Mouse (Mus musculus): ENCODE measurements around the gene Acly. TPM values are rescaled to one million over a fixed set of nuclear protein-coding genes. Genes with fewer than 3 reads are reported as not detected.

Acly gene
- polyA plus RNA-seq, 1 experiment from 2014 or later, result 93.7 TPM

DNA sequence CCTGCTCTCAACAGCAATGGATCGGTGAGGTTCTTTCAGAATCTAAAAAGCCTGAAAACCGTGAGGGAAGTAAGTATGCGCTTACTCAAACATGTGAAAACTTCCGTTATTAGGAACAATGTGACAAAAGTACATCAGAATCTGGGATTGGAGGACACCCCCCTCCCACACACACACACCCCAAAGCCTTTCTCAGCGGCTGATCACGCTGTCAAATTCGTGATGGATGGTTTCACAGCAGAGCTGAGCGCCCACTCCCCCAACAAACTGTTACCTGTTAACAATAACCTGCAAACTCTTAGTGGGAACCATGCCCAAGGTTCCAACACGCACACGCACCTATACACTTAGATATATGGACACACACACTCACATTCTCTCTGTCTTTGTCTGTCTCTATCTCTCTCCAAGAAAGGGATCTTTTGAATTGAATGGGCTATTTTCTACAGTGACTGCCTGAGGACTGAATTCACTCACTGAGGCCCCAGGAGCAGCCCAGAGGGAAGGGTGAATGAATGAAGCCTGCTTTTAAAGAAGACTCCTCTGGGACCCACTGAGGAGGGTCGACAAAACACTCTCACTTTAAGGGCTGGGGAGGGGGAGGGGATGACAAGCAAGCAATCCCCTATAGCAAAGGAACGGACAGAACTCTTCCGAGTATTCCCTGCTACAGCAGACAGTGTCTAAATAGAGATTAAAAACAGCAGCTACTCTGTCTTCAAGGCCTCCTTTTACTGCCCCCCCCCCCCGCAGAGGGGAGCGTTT is 1.6 kb downstream of the Acly start:
- ATAC-seq (ENCODE audit: insufficient number of reproducible peaks, low FRiP score), result no peak
- Histone ChIP-seq H3K36me3 (peaks cover 33% of the 10 kb centered on the region), H3K27me3 (replicated peaks) (no peaks in the 10 kb centered on the region), H3K4me2 (peak overlapping the region; percentile 98), H3K9me3 (replicated peaks) (no peaks in the 10 kb centered on the region), H3K4me3 (peak overlapping the region; percentile 70), H3K27ac (ENCODE audit: poor library complexity, severe bottlenecking) (no peak overlapping the region), H3K4me1 (replicated peaks) (peaks cover 33% of the 10 kb centered on the region), H3K9ac (peak overlapping the region; percentile 80)
- 30% methylated on average over 15 of the region's 15 CpGs for WGBS

DNA sequence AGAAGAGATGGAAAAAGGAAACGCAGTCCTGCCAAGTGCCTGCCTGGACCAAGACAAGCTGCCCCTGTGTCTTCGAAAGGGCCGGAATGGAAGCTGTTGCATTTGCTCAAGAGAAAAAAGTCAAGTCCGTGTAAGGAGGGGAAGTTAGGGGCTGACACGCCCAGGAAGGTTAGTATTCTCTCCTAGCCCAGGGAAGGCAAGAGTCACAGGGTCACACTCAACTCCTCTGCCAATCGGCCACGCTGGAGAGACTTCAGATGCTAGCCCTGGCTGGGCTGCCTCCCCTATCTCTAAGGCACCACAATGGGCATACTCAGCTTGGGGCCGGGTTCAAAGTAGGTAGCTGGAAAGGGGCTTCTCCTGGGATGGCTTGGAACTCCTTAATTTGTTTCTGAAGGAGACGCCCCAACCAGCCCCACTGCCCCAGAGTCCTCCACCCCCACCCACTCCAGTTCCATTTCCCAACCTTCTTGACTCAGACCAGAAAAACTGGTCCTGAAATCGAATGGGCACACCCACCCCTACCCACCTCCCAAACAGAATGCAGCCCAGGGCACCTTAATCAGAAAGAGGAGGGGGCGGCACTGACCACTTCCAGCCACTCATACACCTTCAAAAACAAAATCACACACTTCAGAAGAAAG is 2.7 kb downstream of the Acly start:
- ATAC-seq (ENCODE audit: insufficient number of reproducible peaks, low FRiP score), result no peak
- no peak overlapping the region for H3K27ac ChIP-seq (ENCODE audit: poor library complexity, severe bottlenecking)
- WGBS, result 60% methylated on average over 11 of the region's 11 CpGs
- H3K4me1 ChIP-seq (replicated peaks), result peaks cover 33% of the 10 kb centered on the region
- no peaks in the 10 kb centered on the region for H3K27me3 ChIP-seq (replicated peaks)
- no peak overlapping the region for H3K4me3 ChIP-seq
- H3K9me3 ChIP-seq (replicated peaks), result no peaks in the 10 kb centered on the region
- H3K4me2 ChIP-seq, result peak overlapping the region; percentile 32
- H3K9ac ChIP-seq, result no peak overlapping the region
- peaks cover 44% of the 10 kb centered on the region for H3K36me3 ChIP-seq

DNA sequence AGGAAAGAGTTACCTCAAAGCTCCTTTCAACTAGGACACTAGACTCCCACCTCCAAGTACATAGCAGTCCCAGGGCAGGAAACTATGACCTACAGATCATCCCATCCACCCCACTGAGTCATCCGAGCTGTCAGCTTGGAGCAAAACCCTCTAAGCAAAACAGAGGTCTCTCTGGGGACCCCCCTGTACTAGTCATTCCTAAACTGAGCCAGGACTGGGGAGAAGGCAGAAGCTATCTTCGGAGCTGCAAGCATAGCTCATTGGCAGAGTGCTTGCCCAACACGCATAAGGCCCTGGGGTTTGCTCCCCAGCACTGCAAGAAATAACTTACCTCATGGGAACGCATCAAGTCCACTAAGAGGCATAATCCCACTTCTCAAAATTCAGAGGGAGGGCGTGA is 3.4 kb downstream of the Acly start:
- Histone ChIP-seq H3K36me3 (peaks cover 52% of the 10 kb centered on the region), H3K4me1 (replicated peaks) (peaks cover 33% of the 10 kb centered on the region), H3K27me3 (replicated peaks) (no peaks in the 10 kb centered on the region), H3K4me2 (no peak overlapping the region), H3K9ac (no peak overlapping the region), H3K9me3 (replicated peaks) (no peaks in the 10 kb centered on the region), H3K27ac (ENCODE audit: poor library complexity, severe bottlenecking) (no peak overlapping the region), H3K4me3 (no peak overlapping the region)
- no peak for ATAC-seq (ENCODE audit: insufficient number of reproducible peaks, low FRiP score)
- whole genome bisulfite sequencing, result 90% methylated on average over 5 of the region's 5 CpGs

DNA sequence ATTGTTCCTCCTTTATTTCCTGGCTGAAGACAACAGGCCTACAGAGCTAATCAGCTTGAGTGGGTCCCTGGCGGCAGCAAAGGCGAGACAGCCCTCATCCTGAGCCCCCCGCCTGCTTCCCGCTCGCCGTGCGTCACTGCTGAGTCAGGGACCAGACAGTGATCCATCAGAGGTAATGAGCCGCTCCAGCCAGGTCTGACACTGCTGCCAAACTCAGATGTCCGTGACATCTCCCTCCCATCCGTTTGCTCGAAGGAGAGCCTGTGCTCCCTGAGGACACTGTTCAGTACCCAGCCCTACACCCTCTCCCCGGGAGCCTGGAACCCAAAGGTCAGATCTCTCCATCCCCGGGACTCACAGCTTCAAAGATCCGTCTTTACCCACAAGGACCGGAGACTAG is 7.0 kb downstream of the Acly start:
- H3K27ac ChIP-seq (ENCODE audit: poor library complexity, severe bottlenecking), result no peak overlapping the region
- ATAC-seq (ENCODE audit: insufficient number of reproducible peaks, low FRiP score), result no peak
- WGBS, result 84% methylated on average over 15 of the region's 15 CpGs
- H3K9ac ChIP-seq, result no peak overlapping the region
- H3K36me3 ChIP-seq, result peaks cover 83% of the 10 kb centered on the region
- H3K4me3 ChIP-seq, result no peak overlapping the region
- peaks cover 16% of the 10 kb centered on the region for H3K4me1 ChIP-seq (replicated peaks)
- no peaks in the 10 kb centered on the region for H3K9me3 ChIP-seq (replicated peaks)
- H3K27me3 ChIP-seq (replicated peaks), result no peaks in the 10 kb centered on the region
- no peak overlapping the region for H3K4me2 ChIP-seq

DNA sequence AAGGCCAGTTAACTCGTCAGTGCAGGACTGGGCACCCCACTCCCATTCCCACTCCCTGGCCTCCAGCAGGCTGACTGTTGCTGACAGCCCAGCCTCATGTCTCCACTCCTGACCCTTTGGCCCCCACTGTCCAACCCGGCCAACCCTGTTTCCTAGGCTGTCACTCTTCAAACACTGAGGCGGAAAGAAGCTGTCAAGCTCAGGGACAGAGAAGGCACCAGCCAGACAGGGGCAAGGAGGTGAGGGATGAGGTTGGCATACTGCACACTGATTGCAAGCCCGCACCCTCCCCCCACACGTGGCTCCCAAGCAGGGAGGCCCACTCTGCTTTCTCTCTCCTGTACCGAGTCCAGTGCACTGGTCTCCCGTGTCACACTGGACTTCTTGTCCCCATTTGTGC is 8.6 kb downstream of the Acly start:
- no peak overlapping the region for H3K9ac ChIP-seq
- H3K27ac ChIP-seq (ENCODE audit: poor library complexity, severe bottlenecking), result no peak overlapping the region
- H3K4me2 ChIP-seq, result no peak overlapping the region
- WGBS, result 84% methylated on average over 7 of the region's 7 CpGs
- H3K9me3 ChIP-seq (replicated peaks), result no peaks in the 10 kb centered on the region
- H3K4me1 ChIP-seq (replicated peaks), result no peaks in the 10 kb centered on the region; the same call in 1 of the 2 replicates
- H3K4me3 ChIP-seq, result no peak overlapping the region
- ATAC-seq (ENCODE audit: insufficient number of reproducible peaks, low FRiP score), result no peak
- no peaks in the 10 kb centered on the region for H3K27me3 ChIP-seq (replicated peaks)
- peaks cover 96% of the 10 kb centered on the region for H3K36me3 ChIP-seq

DNA sequence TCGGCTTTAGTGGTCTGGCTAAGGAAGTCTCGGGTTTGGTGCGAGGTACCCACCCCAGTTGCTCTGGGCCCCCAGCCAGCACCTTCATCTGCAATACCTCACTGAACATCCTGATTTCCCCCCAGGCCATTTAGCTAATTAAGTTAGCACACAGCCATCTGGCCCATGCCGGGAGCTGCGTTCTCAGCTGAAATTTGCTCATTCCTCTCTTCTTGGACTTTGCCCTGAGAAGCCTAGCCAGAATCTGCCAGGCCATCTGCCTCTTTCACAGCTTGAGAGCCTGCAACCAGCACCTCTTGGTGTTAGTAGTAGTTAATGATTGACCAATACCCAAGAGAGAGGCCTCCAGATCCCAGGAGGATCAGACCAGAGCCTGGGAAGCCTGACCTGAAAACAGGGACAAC is 9.6 kb downstream of the Acly start:
- no peak overlapping the region for H3K9ac ChIP-seq
- H3K9me3 ChIP-seq (replicated peaks), result no peaks in the 10 kb centered on the region
- no peaks in the 10 kb centered on the region for H3K4me1 ChIP-seq (replicated peaks)
- H3K4me2 ChIP-seq, result no peak overlapping the region
- WGBS, result 88% methylated on average over 5 of the region's 5 CpGs
- H3K27ac ChIP-seq (ENCODE audit: poor library complexity, severe bottlenecking), result no peak overlapping the region
- no peaks in the 10 kb centered on the region for H3K27me3 ChIP-seq (replicated peaks)
- H3K36me3 ChIP-seq, result peaks cover 97% of the 10 kb centered on the region
- H3K4me3 ChIP-seq, result no peak overlapping the region
- ATAC-seq (ENCODE audit: insufficient number of reproducible peaks, low FRiP score), result no peak

DNA sequence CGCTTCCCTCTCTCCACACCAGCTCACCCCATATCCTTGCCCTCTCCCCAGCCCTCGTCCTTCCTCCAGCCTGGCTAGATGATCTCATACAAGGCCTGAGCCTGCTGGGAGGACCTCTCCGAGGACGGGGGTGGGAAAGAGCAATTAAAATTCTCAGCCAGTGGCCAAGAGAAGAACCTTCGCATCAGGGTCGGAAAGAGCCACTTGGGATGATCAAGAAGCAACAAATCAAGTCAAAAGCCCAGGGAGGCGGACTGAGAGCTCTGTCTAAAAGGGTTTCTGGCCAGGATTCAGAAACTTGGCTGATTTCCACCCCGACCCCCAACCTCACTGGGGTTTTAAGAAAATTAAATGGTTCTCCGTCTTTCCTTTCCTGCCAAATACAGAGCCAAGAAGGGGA is 11.5 kb downstream of the Acly start:
- Histone ChIP-seq H3K9ac (no peak overlapping the region), H3K9me3 (replicated peaks) (no peaks in the 10 kb centered on the region), H3K27me3 (replicated peaks) (no peaks in the 10 kb centered on the region), H3K4me1 (replicated peaks) (no peaks in the 10 kb centered on the region), H3K4me3 (no peak overlapping the region), H3K4me2 (no peak overlapping the region), H3K36me3 (peaks cover 95% of the 10 kb centered on the region), H3K27ac (ENCODE audit: poor library complexity, severe bottlenecking) (no peak overlapping the region)
- ATAC-seq (ENCODE audit: insufficient number of reproducible peaks, low FRiP score), result no peak
- 81% methylated on average over 9 of the region's 9 CpGs for whole genome bisulfite sequencing

DNA sequence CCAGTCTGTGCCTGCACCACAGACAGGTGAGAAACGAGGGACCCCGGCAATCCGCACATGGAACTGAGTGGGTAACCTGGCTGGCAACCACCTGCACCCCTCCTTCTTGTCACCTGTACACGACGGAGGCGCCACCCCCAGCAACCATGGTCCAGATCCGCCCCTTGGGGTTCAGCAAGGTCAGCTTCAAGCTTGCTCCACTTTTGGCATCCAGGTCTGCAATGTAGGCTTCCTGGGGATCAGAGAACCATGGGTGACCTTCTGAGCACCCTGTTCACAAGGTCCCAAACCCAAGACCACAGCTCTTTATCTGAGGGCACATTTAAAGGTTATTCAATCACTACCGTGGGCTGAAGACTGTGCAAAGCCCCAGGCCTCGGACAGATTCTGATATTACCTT is 12.0 kb downstream of the Acly start:
- 90% methylated on average over 9 of the region's 9 CpGs for WGBS
- ATAC-seq (ENCODE audit: insufficient number of reproducible peaks, low FRiP score), result no peak
- H3K4me3 ChIP-seq, result no peak overlapping the region
- no peaks in the 10 kb centered on the region for H3K4me1 ChIP-seq (replicated peaks)
- no peak overlapping the region for H3K27ac ChIP-seq (ENCODE audit: poor library complexity, severe bottlenecking)
- no peaks in the 10 kb centered on the region for H3K9me3 ChIP-seq (replicated peaks)
- no peak overlapping the region for H3K9ac ChIP-seq
- H3K4me2 ChIP-seq, result no peak overlapping the region
- peaks cover 94% of the 10 kb centered on the region for H3K36me3 ChIP-seq
- H3K27me3 ChIP-seq (replicated peaks), result no peaks in the 10 kb centered on the region

DNA sequence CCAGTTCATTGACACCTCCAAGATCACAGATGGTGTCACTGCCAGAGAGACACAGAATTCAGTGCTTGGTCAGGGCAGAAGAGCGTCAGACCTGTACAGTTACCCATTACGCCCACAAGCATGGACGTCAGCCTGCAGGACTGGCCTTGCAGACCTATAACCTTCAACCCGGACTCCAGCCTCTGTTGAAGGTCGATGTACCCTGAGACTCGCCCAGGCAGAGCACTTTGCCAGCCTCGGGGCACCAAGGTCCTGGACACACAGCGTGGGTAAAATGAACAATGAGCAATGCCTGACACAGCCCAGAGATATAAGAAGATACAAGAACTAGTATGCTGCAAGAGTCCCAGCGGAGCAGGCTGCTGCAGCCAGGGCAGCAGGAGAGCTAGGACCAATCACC is 12.7 kb downstream of the Acly start:
- no peaks in the 10 kb centered on the region for H3K27me3 ChIP-seq (replicated peaks)
- no peak for ATAC-seq (ENCODE audit: insufficient number of reproducible peaks, low FRiP score)
- H3K4me2 ChIP-seq, result no peak overlapping the region
- no peak overlapping the region for H3K9ac ChIP-seq
- no peaks in the 10 kb centered on the region for H3K4me1 ChIP-seq (replicated peaks)
- H3K9me3 ChIP-seq (replicated peaks), result no peaks in the 10 kb centered on the region
- H3K27ac ChIP-seq (ENCODE audit: poor library complexity, severe bottlenecking), result no peak overlapping the region
- peaks cover 88% of the 10 kb centered on the region for H3K36me3 ChIP-seq
- no peak overlapping the region for H3K4me3 ChIP-seq
- WGBS, result 83% methylated on average over 9 of the region's 9 CpGs

DNA sequence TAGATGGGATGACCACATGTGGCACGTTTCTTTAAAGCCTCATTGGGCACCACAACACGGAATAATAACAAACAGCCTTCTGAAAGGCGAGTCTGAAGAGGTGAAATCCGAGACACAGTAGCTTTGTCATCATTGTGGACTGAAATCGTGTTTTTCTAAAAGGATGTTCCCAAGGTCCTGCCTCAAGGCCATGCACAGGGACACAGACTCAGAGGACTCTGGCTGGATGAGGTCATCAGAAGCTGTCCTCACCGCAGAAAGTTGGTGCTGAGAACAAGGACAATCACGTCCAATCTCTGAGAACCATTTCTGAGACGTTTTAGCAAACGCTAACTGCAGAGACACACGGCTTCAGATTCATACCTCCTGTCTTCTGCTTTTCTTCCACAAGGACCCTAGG is 14.1 kb downstream of the Acly start:
- Histone ChIP-seq H3K27ac (ENCODE audit: poor library complexity, severe bottlenecking) (no peak overlapping the region), H3K4me3 (no peak overlapping the region), H3K4me2 (no peak overlapping the region), H3K27me3 (replicated peaks) (no peaks in the 10 kb centered on the region), H3K9me3 (replicated peaks) (no peaks in the 10 kb centered on the region), H3K9ac (no peak overlapping the region), H3K4me1 (replicated peaks) (no peaks in the 10 kb centered on the region), H3K36me3 (peaks cover 87% of the 10 kb centered on the region)
- 86% methylated on average over 10 of the region's 10 CpGs for WGBS
- ATAC-seq (ENCODE audit: insufficient number of reproducible peaks, low FRiP score), result no peak

DNA sequence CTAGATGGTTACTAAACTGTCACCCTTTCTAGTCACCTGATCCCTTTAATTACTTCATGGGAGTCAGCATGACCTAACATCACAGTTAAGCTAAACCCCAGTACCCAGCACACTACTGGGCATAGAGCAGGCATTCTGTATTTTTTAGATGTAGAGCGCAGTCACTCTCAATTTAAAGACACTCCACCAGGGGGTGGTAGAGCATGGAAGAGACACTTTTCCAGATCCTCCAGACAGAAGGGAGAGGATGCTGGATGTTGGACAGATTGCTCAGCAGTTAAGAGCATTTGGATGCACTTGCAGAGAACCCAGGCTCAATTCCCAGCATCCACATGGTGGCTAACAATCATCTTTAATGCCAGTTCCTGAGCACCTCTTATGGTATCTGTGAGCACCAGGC is 15.4 kb downstream of the Acly start:
- Histone ChIP-seq H3K4me3 (no peak overlapping the region), H3K36me3 (peaks cover 85% of the 10 kb centered on the region)
- WGBS, result 93% methylated on average over 1 of the region's 1 CpGs

DNA sequence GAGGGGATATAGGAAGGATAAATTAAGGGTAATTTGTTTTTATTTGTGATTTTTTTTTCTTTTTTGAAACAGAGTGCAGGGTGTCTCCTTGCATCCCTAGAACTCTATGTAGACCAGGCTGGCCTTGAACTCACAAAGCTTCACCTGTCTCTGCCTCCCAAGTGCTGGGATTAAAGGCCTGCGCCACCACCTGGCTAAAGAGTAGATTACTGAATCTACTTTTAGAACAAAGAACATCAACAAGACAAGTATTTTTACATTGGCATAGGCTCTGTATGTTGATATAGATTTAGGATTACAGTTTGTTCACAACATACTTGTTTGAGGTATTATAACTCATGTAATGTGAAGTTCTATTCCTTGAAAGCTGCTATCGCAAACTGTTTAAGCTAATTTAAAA is 17.2 kb downstream of the Acly start:
- H3K4me2 ChIP-seq, result no peak overlapping the region
- H3K27me3 ChIP-seq (replicated peaks), result no peaks in the 10 kb centered on the region
- 90% methylated on average over 2 of the region's 2 CpGs for WGBS
- no peaks in the 10 kb centered on the region for H3K9me3 ChIP-seq (replicated peaks)
- no peaks in the 10 kb centered on the region for H3K4me1 ChIP-seq (replicated peaks)
- no peak overlapping the region for H3K4me3 ChIP-seq
- no peak overlapping the region for H3K9ac ChIP-seq
- ATAC-seq (ENCODE audit: insufficient number of reproducible peaks, low FRiP score), result no peak
- H3K36me3 ChIP-seq, result peaks cover 88% of the 10 kb centered on the region
- no peak overlapping the region for H3K27ac ChIP-seq (ENCODE audit: poor library complexity, severe bottlenecking)

More for the DNA sequence above, 15.4 kb downstream of the Acly start:
- no peak overlapping the region for H3K9ac ChIP-seq
- H3K27ac ChIP-seq (ENCODE audit: poor library complexity, severe bottlenecking), result no peak overlapping the region
- no peaks in the 10 kb centered on the region for H3K4me1 ChIP-seq (replicated peaks)
- ATAC-seq (ENCODE audit: insufficient number of reproducible peaks, low FRiP score), result no peak
- H3K4me2 ChIP-seq, result no peak overlapping the region
- no peaks in the 10 kb centered on the region for H3K9me3 ChIP-seq (replicated peaks)
- no peaks in the 10 kb centered on the region for H3K27me3 ChIP-seq (replicated peaks)
